Mouse (Mus musculus) neural tube, embryonic 12.5 days (tissue): ENCODE results near the gene Aldoc. TPM values are rescaled to one million over a fixed set of nuclear protein-coding genes. Genes with fewer than 3 reads are reported as not detected.

ENCODE experiments used
- ATAC-seq: fragments of 200-750 bp; cut with Nextera tagmentation; 2 replicates; pipeline ENCODE4 v1.8.0; 2017; ENCODE audit warnings: low read depth, mild to moderate bottlenecking, moderate TSS enrichment, moderate library complexity; ENCODE audit not compliant: low FRiP score
- H3K27ac ChIP-seq: fragments of 300-500 bp; sonication (generic); 2 replicates; pipeline ENCODE4 v1.5.1; 2016
- H3K27me3 ChIP-seq: fragments of 300-500 bp; sonication (generic); replicated peaks from 2 replicates; pipeline ENCODE4 v1.6.1; 2016; ENCODE audit warnings: mild to moderate bottlenecking
- H3K36me3 ChIP-seq: fragments of 300-500 bp; sonication (generic); 2 replicates; pipeline ENCODE4 v1.6.1; 2016; ENCODE audit warnings: mild to moderate bottlenecking
- H3K4me1 ChIP-seq: fragments of 300-500 bp; sonication (generic); 2 replicates; pipeline ENCODE4 v1.6.1; 2016
- H3K4me2 ChIP-seq: fragments of 300-500 bp; sonication (generic); replicated peaks from 2 replicates; pipeline ENCODE4 v1.6.1; 2016; ENCODE audit warnings: mild to moderate bottlenecking
- H3K4me3 ChIP-seq: fragments of 300-500 bp; sonication (generic); 2 replicates; pipeline ENCODE4 v1.5.1; 2016
- H3K9ac ChIP-seq: fragments of 300-500 bp; sonication (generic); 2 replicates; pipeline ENCODE4 v1.6.1; 2016; ENCODE audit warnings: mild to moderate bottlenecking
- H3K9me3 ChIP-seq: fragments of 300-500 bp; sonication (generic); 2 replicates; pipeline ENCODE4 v1.6.1; 2016; ENCODE audit warnings: mild to moderate bottlenecking
- WGBS: fragments of 180-500 bp; shearing (Covaris S2); methylation state at CpG from one replicate; pipeline ENCODE4 v1.1.7; 2016; 5-methylcytosine and 5-hydroxymethylcytosine counted together
- polyA plus RNA-seq: library from polyadenylated mRNA; unstranded; fragments of >200 nt; fragmentation: Nextera tagmentation; extraction: Ambion mirVana; gene quantifications from 2 replicates; pipeline ENCODE4 v1.2.1, GENCODE M21; 2016

The Aldoc gene
- polyA plus RNA-seq, 1 experiment from 2014 or later: 16.8 TPM

- ATAC-seq: no peak
- Histone ChIP-seq H3K27me3 (no peaks in the 10 kb centered on the region), H3K4me2 (no peak overlapping the region), H3K9ac (no peak overlapping the region), H3K4me3 (no peak overlapping the region), H3K4me1 (peaks cover 27% of the 10 kb centered on the region), H3K27ac (no peak overlapping the region), H3K9me3 (no peaks in the 10 kb centered on the region), H3K36me3 (peaks cover 45% of the 10 kb centered on the region)
- 90% methylated on average over 12 of the region's 12 CpGs for WGBS
These were observed 18.9 kb downstream of the Aldoc start for GRCm38 (mm10) chr11:78341702-78342101.

GRCm38 (mm10) chr11:78343381-78344327 is 20.9 kb downstream of the Aldoc start, which contains the start of gene Unc119:
Gene Unc119, plus strand, starts transcription at chr11:78343482.
- Histone ChIP-seq H3K27me3 (no peaks in the 10 kb centered on the region), H3K27ac (peak within 1 kb of the TSS; percentile 68; the same call in 1 of the 2 replicates), H3K36me3 (peaks cover 42% of the 10 kb centered on the region), H3K4me1 (peaks cover 31% of the 10 kb centered on the region), H3K4me3 (peak within 1 kb of the TSS; percentile 89), H3K4me2 (peak within 1 kb of the TSS; percentile 90), H3K9ac (peak within 1 kb of the TSS; percentile 93), H3K9me3 (no peaks in the 10 kb centered on the region)
- ATAC-seq: peak; percentile 81
- WGBS: 2% methylated on average over 63 of the region's 66 CpGs

GRCm38 (mm10) chr11:78344328-78344889 is 21.6 kb downstream of the Aldoc start:
- H3K36me3 ChIP-seq: peaks cover 40% of the 10 kb centered on the region
- H3K4me1 ChIP-seq: peaks cover 31% of the 10 kb centered on the region
- peak overlapping the region; percentile 90 for H3K4me2 ChIP-seq
- H3K27me3 ChIP-seq: no peaks in the 10 kb centered on the region
- peak overlapping the region; percentile 93 for H3K9ac ChIP-seq
- no peaks in the 10 kb centered on the region for H3K9me3 ChIP-seq
- no peak; the same call in 1 of the 2 replicates for ATAC-seq
- WGBS: 88% methylated on average over 6 of the region's 6 CpGs
- H3K4me3 ChIP-seq: peak overlapping the region; percentile 89
- H3K27ac ChIP-seq: no peak overlapping the region

- Histone ChIP-seq H3K9me3 (no peaks in the 10 kb centered on the region), H3K4me2 (peak overlapping the region; percentile 90), H3K4me1 (peaks cover 31% of the 10 kb centered on the region), H3K36me3 (peaks cover 33% of the 10 kb centered on the region), H3K4me3 (no peak overlapping the region), H3K27ac (no peak overlapping the region), H3K27me3 (no peaks in the 10 kb centered on the region), H3K9ac (peak overlapping the region; percentile 35; the same call in 1 of the 2 replicates)
- ATAC-seq: no peak
- WGBS: 64% methylated on average over 8 of the region's 8 CpGs
These were observed 22.3 kb downstream of the Aldoc start for GRCm38 (mm10) chr11:78344890-78345715.

- H3K36me3 ChIP-seq: peaks cover 27% of the 10 kb centered on the region
- H3K4me1 ChIP-seq: peaks cover 31% of the 10 kb centered on the region
- no peak overlapping the region for H3K4me3 ChIP-seq
- no peaks in the 10 kb centered on the region for H3K27me3 ChIP-seq
- 82% methylated on average over 7 of the region's 7 CpGs for WGBS
- H3K9me3 ChIP-seq: no peaks in the 10 kb centered on the region
- no peak overlapping the region for H3K9ac ChIP-seq
- H3K27ac ChIP-seq: no peak overlapping the region
- no peak for ATAC-seq
- no peak overlapping the region; the same call in 1 of the 2 replicates for H3K4me2 ChIP-seq
These were observed 23.0 kb downstream of the Aldoc start for GRCm38 (mm10) chr11:78345801-78346200.

GRCm38 (mm10) chr11:78346326-78347069 is 23.7 kb downstream of the Aldoc start:
- Histone ChIP-seq H3K27me3 (no peaks in the 10 kb centered on the region), H3K27ac (no peak overlapping the region; the same call in 1 of the 2 replicates), H3K4me2 (peak overlapping the region; percentile 12; the same call in 1 of the 2 replicates), H3K9me3 (no peaks in the 10 kb centered on the region), H3K36me3 (peaks cover 20% of the 10 kb centered on the region), H3K4me3 (no peak overlapping the region), H3K9ac (no peak overlapping the region), H3K4me1 (peaks cover 31% of the 10 kb centered on the region)
- 92% methylated on average over 6 of the region's 6 CpGs for WGBS
- ATAC-seq: no peak

- Histone ChIP-seq H3K9me3 (no peaks in the 10 kb centered on the region), H3K36me3 (peaks cover 17% of the 10 kb centered on the region), H3K27me3 (no peaks in the 10 kb centered on the region), H3K27ac (no peak overlapping the region), H3K4me1 (peaks cover 31% of the 10 kb centered on the region), H3K4me2 (no peak overlapping the region), H3K4me3 (no peak overlapping the region), H3K9ac (no peak overlapping the region)
- WGBS: 90% methylated on average over 10 of the region's 10 CpGs
- no peak for ATAC-seq
These were observed 24.4 kb downstream of the Aldoc start for GRCm38 (mm10) chr11:78347070-78347754.

GRCm38 (mm10) chr11:78347908-78348307 is 25.1 kb downstream of the Aldoc start:
- no peaks in the 10 kb centered on the region for H3K9me3 ChIP-seq
- H3K4me2 ChIP-seq: no peak overlapping the region
- no peak for ATAC-seq
- H3K4me1 ChIP-seq: peaks cover 31% of the 10 kb centered on the region
- H3K36me3 ChIP-seq: peaks cover 17% of the 10 kb centered on the region
- H3K9ac ChIP-seq: no peak overlapping the region
- 76% methylated on average over 9 of the region's 9 CpGs for WGBS
- no peaks in the 10 kb centered on the region for H3K27me3 ChIP-seq
- H3K27ac ChIP-seq: no peak overlapping the region
- H3K4me3 ChIP-seq: no peak overlapping the region

- Histone ChIP-seq H3K9ac (no peak overlapping the region), H3K4me2 (no peak overlapping the region), H3K9me3 (no peaks in the 10 kb centered on the region), H3K4me3 (no peak overlapping the region), H3K36me3 (peaks cover 17% of the 10 kb centered on the region), H3K27ac (no peak overlapping the region), H3K4me1 (peaks cover 31% of the 10 kb centered on the region), H3K27me3 (no peaks in the 10 kb centered on the region)
- WGBS: 34% methylated on average over 7 of the region's 7 CpGs
- ATAC-seq: no peak
These were observed 25.7 kb downstream of the Aldoc start for GRCm38 (mm10) chr11:78348474-78348873.

- Histone ChIP-seq H3K4me1 (peaks cover 23% of the 10 kb centered on the region), H3K27me3 (no peaks in the 10 kb centered on the region), H3K4me3 (no peak overlapping the region), H3K36me3 (peaks cover 17% of the 10 kb centered on the region), H3K9ac (no peak overlapping the region), H3K9me3 (no peaks in the 10 kb centered on the region), H3K27ac (no peak overlapping the region), H3K4me2 (no peak overlapping the region)
- WGBS: 87% methylated on average over 4 of the region's 4 CpGs
- ATAC-seq: no peak
These were observed 26.9 kb downstream of the Aldoc start for GRCm38 (mm10) chr11:78349441-78350358.
